Mouse (Mus musculus): ENCODE results near the gene Kif23. TPM values are rescaled to one million over a fixed set of nuclear protein-coding genes. Genes with fewer than 3 reads are reported as not detected.

Gene Kif23
- total and polyA plus RNA-seq, 2 experiments: 0.43 to 0.83 TPM

DNA sequence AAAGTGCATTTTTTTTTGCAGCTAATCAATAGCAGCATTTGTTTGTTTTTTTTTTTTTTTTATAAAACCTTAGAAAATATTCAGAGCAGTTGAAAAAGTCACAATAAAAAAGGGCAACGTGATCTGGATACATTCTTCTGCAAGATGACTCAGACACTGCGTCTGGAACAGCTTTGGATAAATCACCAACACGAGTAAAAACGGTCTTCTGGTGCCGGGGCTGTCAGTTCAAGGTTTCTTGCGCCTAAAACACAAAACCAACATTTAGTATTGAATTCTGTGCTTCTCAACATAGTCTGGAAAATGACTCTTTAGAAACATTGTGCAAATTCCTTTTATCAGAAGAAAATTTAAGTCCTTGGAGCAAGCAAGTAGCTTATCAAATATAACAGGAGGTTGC, 29.1 kb downstream of the Kif23 start:
- Histone ChIP-seq H3K27me3 (ENCODE audit: control insufficient read depth, insufficient read depth, low read length) (no peaks in the 10 kb centered on the region), H3K79me2 (ENCODE audit: control insufficient read depth, insufficient read depth, low read length) (no peaks in the 10 kb centered on the region), H3K36me3 (ENCODE audit: control insufficient read depth, insufficient read depth, low read length) (peaks cover 7% of the 10 kb centered on the region), H3K4me1 (ENCODE audit: control insufficient read depth, insufficient read depth, low read length) (0 out of 2 replicates have a peak, but pooled peaks cover 4% of the 10 kb centered on the region), H3K9ac (ENCODE audit: low read depth, low read length) (no peak overlapping the region), H3K27ac (replicated peaks; ENCODE audit: insufficient read depth, low read depth, low read length) (no peak overlapping the region), H3K4me3 (ENCODE audit: insufficient read depth, low read depth, low read length) (no peak overlapping the region)
- no peak for TF ChIP-seq CTCF (IDR thresholded peaks at IDR 0.05; ENCODE audit: low read depth, low read length)
- TF ChIP-seq POLR2A (IDR thresholded peaks at IDR 0.05; ENCODE audit: extremely low read depth, insufficient read depth, low read length): no peak
- DNase-seq (ENCODE audit: extremely low read depth, low read depth, low spot score): no peak
- 88% methylated on average over 6 of the region's 6 CpGs for WGBS

DNA sequence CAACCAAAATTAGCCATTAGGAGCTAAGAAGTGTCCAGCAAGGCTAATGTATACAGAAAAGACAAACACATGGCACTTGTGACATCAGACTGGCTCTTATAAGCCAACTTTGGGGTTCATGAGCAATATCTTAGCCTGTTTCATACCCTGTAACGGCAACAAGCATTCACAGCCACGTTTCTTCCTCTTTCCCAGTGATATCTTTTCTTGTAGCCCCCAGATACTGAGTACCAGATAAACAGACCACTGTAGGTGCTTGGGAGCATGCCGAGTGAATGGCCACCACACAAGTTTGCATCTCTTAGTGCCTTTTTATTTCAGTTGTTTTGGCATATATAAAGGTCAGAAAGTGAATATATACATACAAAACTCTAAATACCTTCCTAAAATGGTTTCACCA, 29.6 kb downstream of the Kif23 start:
- 0 out of 2 replicates have a peak, but pooled peaks cover 4% of the 10 kb centered on the region for H3K4me1 ChIP-seq (ENCODE audit: control insufficient read depth, insufficient read depth, low read length)
- H3K9ac ChIP-seq (ENCODE audit: low read depth, low read length): no peak overlapping the region
- H3K79me2 ChIP-seq (ENCODE audit: control insufficient read depth, insufficient read depth, low read length): no peaks in the 10 kb centered on the region
- 94% methylated on average over 3 of the region's 3 CpGs for WGBS
- H3K36me3 ChIP-seq (ENCODE audit: control insufficient read depth, insufficient read depth, low read length): peaks cover 11% of the 10 kb centered on the region
- H3K27me3 ChIP-seq (ENCODE audit: control insufficient read depth, insufficient read depth, low read length): no peaks in the 10 kb centered on the region
- TF ChIP-seq POLR2A (IDR thresholded peaks at IDR 0.05; ENCODE audit: extremely low read depth, insufficient read depth, low read length) (no peak), CTCF (IDR thresholded peaks at IDR 0.05; ENCODE audit: low read depth, low read length) (no peak)
- no peak for DNase-seq (ENCODE audit: extremely low read depth, low read depth, low spot score)
- H3K4me3 ChIP-seq (ENCODE audit: insufficient read depth, low read depth, low read length): no peak overlapping the region
- no peak overlapping the region for H3K27ac ChIP-seq (replicated peaks; ENCODE audit: insufficient read depth, low read depth, low read length)

DNA sequence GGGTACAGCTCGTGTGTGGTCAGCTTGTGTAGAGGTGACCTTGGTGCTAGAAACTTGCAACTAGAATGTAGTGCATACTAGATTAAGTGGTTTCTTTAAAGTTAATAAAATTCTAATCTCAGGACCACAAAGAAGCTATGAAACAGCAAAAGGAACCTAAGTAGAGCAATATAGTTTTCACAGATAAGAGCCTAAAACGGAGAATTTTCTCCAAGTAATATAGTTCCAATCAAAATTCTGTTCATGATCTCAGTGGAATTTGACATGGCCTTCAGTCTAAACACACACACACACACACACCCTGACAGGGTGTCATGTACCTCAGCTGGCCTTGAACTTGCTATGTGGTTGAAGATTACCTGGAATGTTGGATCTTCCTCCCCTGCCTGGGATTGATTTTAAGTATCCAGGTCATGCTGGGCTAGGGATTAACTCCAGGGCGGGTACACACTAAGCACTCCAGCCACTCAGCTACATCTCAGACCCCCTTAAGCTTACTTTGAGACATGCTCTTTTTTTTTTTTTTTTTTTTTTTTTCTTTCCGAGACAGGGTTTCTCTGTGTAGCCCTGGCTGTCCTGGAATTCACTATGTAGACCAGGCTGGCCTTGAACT, 31.1 kb downstream of the Kif23 start:
- 0 out of 2 replicates have a peak, but pooled peaks cover 4% of the 10 kb centered on the region for H3K4me1 ChIP-seq (ENCODE audit: control insufficient read depth, insufficient read depth, low read length)
- peak; percentile 88 for DNase-seq (ENCODE audit: extremely low read depth, low read depth, low spot score)
- H3K79me2 ChIP-seq (ENCODE audit: control insufficient read depth, insufficient read depth, low read length): no peaks in the 10 kb centered on the region
- H3K36me3 ChIP-seq (ENCODE audit: control insufficient read depth, insufficient read depth, low read length): peaks cover 13% of the 10 kb centered on the region
- TF ChIP-seq CTCF (IDR thresholded peaks at IDR 0.05; ENCODE audit: low read depth, low read length) (no peak), POLR2A (IDR thresholded peaks at IDR 0.05; ENCODE audit: extremely low read depth, insufficient read depth, low read length) (no peak)
- H3K4me3 ChIP-seq (ENCODE audit: insufficient read depth, low read depth, low read length): no peak overlapping the region
- H3K27me3 ChIP-seq (ENCODE audit: control insufficient read depth, insufficient read depth, low read length): no peaks in the 10 kb centered on the region
- peak overlapping the region; percentile 12; the same call in 1 of the 2 replicates for H3K27ac ChIP-seq (replicated peaks; ENCODE audit: insufficient read depth, low read depth, low read length)
- 27% methylated on average over 4 of the region's 4 CpGs for WGBS
- H3K9ac ChIP-seq (ENCODE audit: low read depth, low read length): no peak overlapping the region

DNA sequence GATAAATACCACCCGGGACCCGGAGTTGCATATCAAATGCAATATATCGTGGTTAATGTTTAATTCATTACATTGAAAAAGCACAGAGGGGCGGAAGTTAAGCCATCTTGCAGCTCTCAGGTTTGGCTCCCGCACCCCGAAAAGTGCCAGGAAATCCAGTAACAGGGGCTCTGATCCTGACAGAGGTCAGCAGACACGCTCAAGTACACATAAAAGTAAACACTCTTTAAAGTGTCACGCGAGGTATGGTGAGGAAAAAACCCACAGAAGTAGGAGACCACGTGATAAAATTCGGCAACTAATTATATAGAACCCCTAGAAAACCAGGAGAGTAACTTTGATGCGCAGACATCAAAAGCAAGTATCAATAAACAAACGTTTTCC, 31.7 kb downstream of the Kif23 start:
- peak overlapping the region; percentile 65 for H3K27ac ChIP-seq (replicated peaks; ENCODE audit: insufficient read depth, low read depth, low read length)
- DNase-seq (ENCODE audit: extremely low read depth, low read depth, low spot score): no peak
- peak overlapping the region; percentile 59 for H3K4me3 ChIP-seq (ENCODE audit: insufficient read depth, low read depth, low read length)
- peaks cover 13% of the 10 kb centered on the region for H3K36me3 ChIP-seq (ENCODE audit: control insufficient read depth, insufficient read depth, low read length)
- TF ChIP-seq CTCF (IDR thresholded peaks at IDR 0.05; ENCODE audit: low read depth, low read length): no peak
- TF ChIP-seq POLR2A (IDR thresholded peaks at IDR 0.05; ENCODE audit: extremely low read depth, insufficient read depth, low read length): no peak
- no peaks in the 10 kb centered on the region for H3K79me2 ChIP-seq (ENCODE audit: control insufficient read depth, insufficient read depth, low read length)
- WGBS: 3% methylated on average over 13 of the region's 13 CpGs
- H3K9ac ChIP-seq (ENCODE audit: low read depth, low read length): peak overlapping the region; percentile 64
- 0 out of 2 replicates have a peak, but pooled peaks cover 4% of the 10 kb centered on the region for H3K4me1 ChIP-seq (ENCODE audit: control insufficient read depth, insufficient read depth, low read length)
- no peaks in the 10 kb centered on the region for H3K27me3 ChIP-seq (ENCODE audit: control insufficient read depth, insufficient read depth, low read length)

DNA sequence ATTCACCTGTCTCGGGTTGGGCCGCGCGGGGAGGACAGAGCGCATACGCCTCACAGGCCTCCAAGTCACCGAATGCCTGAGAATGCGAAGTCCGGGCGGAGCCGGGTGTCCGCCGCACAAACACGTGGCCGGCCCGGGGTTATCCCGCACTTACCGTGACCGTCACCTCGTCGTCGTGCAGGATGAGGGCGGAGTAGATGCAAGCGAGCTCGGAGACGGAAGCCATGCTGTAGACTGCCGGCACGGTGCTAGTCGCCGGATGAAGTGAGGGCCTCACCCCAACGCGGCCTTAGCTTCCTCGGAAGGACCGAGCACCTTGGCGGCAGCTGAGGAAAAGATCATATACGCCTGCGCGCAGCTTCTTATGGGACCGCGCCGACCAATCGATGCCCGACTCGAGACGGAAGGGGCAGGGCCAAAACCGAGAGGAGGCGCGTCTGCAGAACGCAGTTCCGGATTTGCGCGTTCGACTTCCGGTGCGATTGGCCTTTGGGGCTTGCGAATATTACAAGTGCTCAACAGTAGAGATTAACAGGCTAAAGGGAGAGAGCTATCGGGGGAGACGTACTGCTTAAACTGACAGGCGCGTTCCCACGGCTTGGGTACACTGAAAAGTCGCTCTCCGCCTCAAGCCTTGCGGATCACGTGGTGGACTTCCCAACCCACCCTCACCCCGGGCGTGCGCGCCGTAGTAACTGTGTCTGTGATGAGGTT, 32.2 kb downstream of the Kif23 start, which contains the start of gene Rplp1:
Gene Rplp1 (minus strand): TSS at position 340 of the 714 bp plus-strand sequence.
- 0 out of 2 replicates have a peak, but pooled peaks cover 4% of the 10 kb centered on the region for H3K4me1 ChIP-seq (ENCODE audit: control insufficient read depth, insufficient read depth, low read length)

More for the DNA sequence above, 32.2 kb downstream of the Kif23 start, which contains the start of gene Rplp1:
- Histone ChIP-seq H3K27ac (replicated peaks; ENCODE audit: insufficient read depth, low read depth, low read length) (peak within 1 kb of the TSS; percentile 65), H3K4me3 (ENCODE audit: insufficient read depth, low read depth, low read length) (peak within 1 kb of the TSS; percentile 59), H3K79me2 (ENCODE audit: control insufficient read depth, insufficient read depth, low read length) (no peaks in the 10 kb centered on the region), H3K36me3 (ENCODE audit: control insufficient read depth, insufficient read depth, low read length) (peaks cover 13% of the 10 kb centered on the region), H3K9ac (ENCODE audit: low read depth, low read length) (peak within 1 kb of the TSS; percentile 75), H3K27me3 (ENCODE audit: control insufficient read depth, insufficient read depth, low read length) (no peaks in the 10 kb centered on the region)
- under 1% methylated on average over 70 of the region's 70 CpGs for WGBS
- DNase-seq (ENCODE audit: extremely low read depth, low read depth, low spot score): peak; percentile 92
- peak; percentile 67; the same call in 1 of the 2 replicates for TF ChIP-seq POLR2A (IDR thresholded peaks at IDR 0.05; ENCODE audit: extremely low read depth, insufficient read depth, low read length)
- no peak for TF ChIP-seq CTCF (IDR thresholded peaks at IDR 0.05; ENCODE audit: low read depth, low read length)
